Mouse (Mus musculus): ENCODE results near the gene Aph1a.

DNA sequence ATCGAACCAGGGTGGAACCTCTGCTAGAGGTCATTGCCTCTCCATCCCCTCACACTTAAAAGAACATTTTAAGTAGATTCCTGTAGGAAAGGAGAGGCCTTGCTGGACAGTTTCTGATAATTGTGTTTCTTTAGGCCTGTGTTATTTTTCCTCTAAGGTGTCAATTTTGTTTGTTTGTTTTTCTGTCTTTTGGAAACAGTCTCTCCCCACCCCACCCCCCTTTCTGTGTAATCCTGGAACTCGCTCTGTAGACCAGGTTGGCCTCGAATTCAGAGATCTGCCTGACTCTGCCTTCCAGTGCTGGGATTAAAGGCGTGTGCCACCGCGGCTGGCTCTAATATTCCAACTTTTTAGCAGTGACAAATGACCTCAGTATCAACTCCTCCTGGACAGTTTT lies 34.5 kb downstream of the Aph1a start:
- TF ChIP-seq CTCF (IDR thresholded peaks at IDR 0.05; ENCODE audit: low read depth) (no peak), EP300 (IDR thresholded peaks at IDR 0.05; ENCODE audit: low read depth) (no peak)
